Mouse (Mus musculus) neural tube, embryonic 14.5 days (tissue): ENCODE measurements around the gene Btbd10. TPM values are rescaled to one million over a fixed set of nuclear protein-coding genes. Genes with fewer than 3 reads are reported as not detected.

Source experiments
- ATAC-seq: fragments of 200-750 bp; cut with Nextera tagmentation; 2 replicates; pipeline ENCODE4 v1.8.0; 2017; ENCODE audit warnings: low read depth, mild to moderate bottlenecking, moderate TSS enrichment, moderate library complexity
- H3K27ac ChIP-seq: fragments of 300-500 bp; sonication (generic); 2 replicates; pipeline ENCODE4 v1.5.1; 2014; ENCODE audit warnings: low read depth, mild to moderate bottlenecking, control low read depth, low read length, moderate library complexity, mixed read lengths
- H3K27me3 ChIP-seq: fragments of 300-500 bp; sonication (generic); 2 replicates; pipeline ENCODE4 v1.6.1; 2014; ENCODE audit warnings: low read length; ENCODE audit not compliant: control insufficient read depth, insufficient read depth
- H3K36me3 ChIP-seq: fragments of 300-500 bp; sonication (generic); 2 replicates; pipeline ENCODE4 v1.6.1; 2014; ENCODE audit warnings: low read length, mixed read lengths; ENCODE audit not compliant: control insufficient read depth, insufficient read depth
- H3K4me1 ChIP-seq: fragments of 300-500 bp; sonication (generic); 2 replicates; pipeline ENCODE4 v1.6.1; 2014; ENCODE audit warnings: low read length; ENCODE audit not compliant: control insufficient read depth, insufficient read depth
- H3K4me2 ChIP-seq: fragments of 300-500 bp; sonication (generic); 2 replicates; pipeline ENCODE4 v1.6.1; 2014; ENCODE audit warnings: mild to moderate bottlenecking, low read depth, low read length, control low read depth
- H3K4me3 ChIP-seq: fragments of 300-500 bp; sonication (generic); 2 replicates; pipeline ENCODE4 v1.5.1; 2014; ENCODE audit warnings: low read depth, low read length, control low read depth, mixed read lengths
- H3K9ac ChIP-seq: fragments of 300-500 bp; sonication (generic); replicated peaks from 2 replicates; pipeline ENCODE4 v1.6.1; 2014; ENCODE audit warnings: low read depth, mild to moderate bottlenecking, control low read depth, low read length, mixed read lengths
- H3K9me3 ChIP-seq: fragments of 300-500 bp; sonication (generic); 2 replicates; pipeline ENCODE4 v1.6.1; 2016; ENCODE audit warnings: low read length; ENCODE audit not compliant: control insufficient read depth
- WGBS: fragments of 180-500 bp; shearing (Covaris S2); extraction: QIAGEN DNeasy Blood & Tissue Kit; methylation state at CpG from one replicate; pipeline ENCODE4 v1.1.7; 2014; 5-methylcytosine and 5-hydroxymethylcytosine counted together
- polyA plus RNA-seq: library from polyadenylated mRNA; unstranded; fragments of >200 nt; fragmentation: Nextera tagmentation; extraction: Ambion mirVana; gene quantifications from 2 replicates; pipeline ENCODE4 v1.2.1, GENCODE M21; 2014

The Btbd10 gene
- polyA plus RNA-seq, 1 experiment from 2014 or later, result 88.3 TPM

GRCm38 (mm10) chr7:113279246-113279645 lies 89.9 kb downstream of the Btbd10 start:
- Histone ChIP-seq H3K9me3 (no peaks in the 10 kb centered on the region), H3K4me3 (no peak overlapping the region), H3K36me3 (peaks cover 7% of the 10 kb centered on the region; the same call in 1 of the 2 replicates), H3K9ac (no peak overlapping the region), H3K27ac (no peak overlapping the region), H3K27me3 (no peaks in the 10 kb centered on the region), H3K4me2 (no peak overlapping the region), H3K4me1 (no peaks in the 10 kb centered on the region)
- 72% methylated on average over 2 of the region's 2 CpGs for WGBS
- ATAC-seq, result no peak

GRCm38 (mm10) chr7:113278493-113278892 lies 90.7 kb downstream of the Btbd10 start:
- Histone ChIP-seq H3K4me1 (no peaks in the 10 kb centered on the region), H3K27me3 (no peaks in the 10 kb centered on the region), H3K9ac (no peak overlapping the region), H3K9me3 (no peaks in the 10 kb centered on the region), H3K4me2 (no peak overlapping the region), H3K27ac (no peak overlapping the region), H3K4me3 (no peak overlapping the region), H3K36me3 (peaks cover 5% of the 10 kb centered on the region; the same call in 1 of the 2 replicates)
- 87% methylated on average over 4 of the region's 4 CpGs for WGBS
- ATAC-seq, result no peak

GRCm38 (mm10) chr7:113277245-113277644 lies 91.9 kb downstream of the Btbd10 start:
- Histone ChIP-seq H3K9me3 (no peaks in the 10 kb centered on the region), H3K36me3 (no peaks in the 10 kb centered on the region), H3K27ac (no peak overlapping the region), H3K4me3 (no peak overlapping the region), H3K9ac (no peak overlapping the region), H3K4me1 (no peaks in the 10 kb centered on the region), H3K27me3 (no peaks in the 10 kb centered on the region), H3K4me2 (no peak overlapping the region)
- WGBS, result 65% methylated on average over 2 of the region's 2 CpGs
- ATAC-seq, result no peak

- H3K27ac ChIP-seq, result no peak overlapping the region
- H3K9ac ChIP-seq, result no peak overlapping the region
- no peaks in the 10 kb centered on the region for H3K9me3 ChIP-seq
- 81% methylated on average over 5 of the region's 6 CpGs for WGBS
- ATAC-seq, result no peak
- H3K4me2 ChIP-seq, result no peak overlapping the region
- no peaks in the 10 kb centered on the region for H3K4me1 ChIP-seq
- H3K27me3 ChIP-seq, result no peaks in the 10 kb centered on the region
- H3K4me3 ChIP-seq, result no peak overlapping the region
- no peaks in the 10 kb centered on the region for H3K36me3 ChIP-seq
These were observed 96.7 kb downstream of the Btbd10 start for GRCm38 (mm10) chr7:113272338-113272997.

GRCm38 (mm10) chr7:113270991-113271390 lies 98.2 kb downstream of the Btbd10 start:
- no peaks in the 10 kb centered on the region for H3K4me1 ChIP-seq
- no peak for ATAC-seq
- no peak overlapping the region for H3K9ac ChIP-seq
- no peak overlapping the region for H3K4me3 ChIP-seq
- no peaks in the 10 kb centered on the region for H3K27me3 ChIP-seq
- no peaks in the 10 kb centered on the region for H3K9me3 ChIP-seq
- H3K4me2 ChIP-seq, result no peak overlapping the region
- no peaks in the 10 kb centered on the region for H3K36me3 ChIP-seq
- no peak overlapping the region for H3K27ac ChIP-seq
- WGBS, result 82% methylated on average over 2 of the region's 2 CpGs

GRCm38 (mm10) chr7:113270551-113270950 lies 98.6 kb downstream of the Btbd10 start:
- no peak overlapping the region for H3K9ac ChIP-seq
- no peak; the same call in 1 of the 2 replicates for ATAC-seq
- H3K4me3 ChIP-seq, result no peak overlapping the region
- no peaks in the 10 kb centered on the region for H3K9me3 ChIP-seq
- H3K4me2 ChIP-seq, result no peak overlapping the region
- H3K36me3 ChIP-seq, result no peaks in the 10 kb centered on the region
- no peaks in the 10 kb centered on the region for H3K4me1 ChIP-seq
- 61% methylated on average over 10 of the region's 10 CpGs for WGBS
- no peaks in the 10 kb centered on the region for H3K27me3 ChIP-seq
- H3K27ac ChIP-seq, result no peak overlapping the region

- H3K4me2 ChIP-seq, result no peak overlapping the region
- 57% methylated on average over 3 of the region's 3 CpGs for WGBS
- H3K9me3 ChIP-seq, result no peaks in the 10 kb centered on the region
- H3K36me3 ChIP-seq, result no peaks in the 10 kb centered on the region
- H3K4me3 ChIP-seq, result no peak overlapping the region
- no peak overlapping the region for H3K27ac ChIP-seq
- no peaks in the 10 kb centered on the region for H3K4me1 ChIP-seq
- ATAC-seq, result no peak; the same call in 1 of the 2 replicates
- H3K9ac ChIP-seq, result no peak overlapping the region
- H3K27me3 ChIP-seq, result no peaks in the 10 kb centered on the region
These were observed 99.3 kb downstream of the Btbd10 start for GRCm38 (mm10) chr7:113269921-113270320.

- Histone ChIP-seq H3K4me2 (no peak overlapping the region), H3K27me3 (no peaks in the 10 kb centered on the region), H3K4me3 (no peak overlapping the region), H3K27ac (no peak overlapping the region), H3K36me3 (no peaks in the 10 kb centered on the region), H3K9me3 (no peaks in the 10 kb centered on the region), H3K9ac (no peak overlapping the region), H3K4me1 (no peaks in the 10 kb centered on the region)
- no peak for ATAC-seq
These were observed 100.1 kb downstream of the Btbd10 start for GRCm38 (mm10) chr7:113269081-113269480.

GRCm38 (mm10) chr7:113268287-113268686 lies 100.9 kb downstream of the Btbd10 start:
- 79% methylated on average over 9 of the region's 9 CpGs for WGBS
- Histone ChIP-seq H3K4me2 (no peak overlapping the region), H3K27ac (no peak overlapping the region), H3K9ac (no peak overlapping the region), H3K36me3 (no peaks in the 10 kb centered on the region), H3K9me3 (no peaks in the 10 kb centered on the region), H3K27me3 (no peaks in the 10 kb centered on the region), H3K4me3 (no peak overlapping the region), H3K4me1 (no peaks in the 10 kb centered on the region)
- no peak for ATAC-seq
